15 mouse cellular contexts compared by ENCODE assay signal in the genomic region with DNA sequence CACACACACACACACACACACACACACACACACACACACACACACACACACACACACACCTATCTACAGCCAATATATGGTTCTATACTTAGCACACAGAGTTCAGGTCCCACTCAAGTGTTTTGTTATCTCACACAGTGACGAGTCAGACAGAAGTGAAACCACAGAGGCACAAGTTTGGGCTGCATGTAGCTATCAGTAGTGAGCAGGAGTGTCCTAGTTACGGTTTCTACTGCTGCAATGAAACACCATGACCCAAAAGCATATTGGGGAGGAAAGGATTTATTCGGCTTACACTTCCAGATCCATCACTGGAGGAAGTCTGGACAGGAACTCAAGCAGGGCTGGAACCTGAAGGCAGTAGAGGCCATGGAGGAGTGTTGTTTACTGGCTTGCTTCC. TPM values are rescaled to one million over a fixed set of nuclear protein-coding genes. Genes with fewer than 3 reads are reported as not detected.
DNase-seq lines count a peak whose midpoint lies in the region; ATAC-seq lines count a peak whose summit lies in the region.
"Had no signal": no experiment of that assay in that cellular context is flagged by ENCODE, and none has a peak within 500 bp of the region (broad histone marks: within the 10 kb centered on the region; RNA-seq: fewer than 3 reads in every experiment).

No protein-coding gene starts in this region.

- H3K4me3 ChIP-seq in heart, embryonic 14.5 days (ENCODE audit: control insufficient read depth in 1 of 2, insufficient read depth in 1 of 2, low read depth in 1 of 2, low read length in 2 of 2) = no peak overlapping the region
- H3K4me3 ChIP-seq in liver, embryonic 15.5 days (replicated peaks) = no peak overlapping the region
- H3K4me3 ChIP-seq: embryonic facial prominence, embryonic 13.5 days; midbrain, embryonic 12.5 days had no signal

- intact Hi-C loops in heart, postnatal 25 days (cut with DNase I) = no loop called here

- peaks cover 36% of the 10 kb centered on the region for H3K36me3 ChIP-seq in heart, embryonic 14.5 days (ENCODE audit: control insufficient read depth, insufficient read depth, low read length)
- H3K36me3 ChIP-seq in liver, embryonic 15.5 days (replicated peaks) = 0 out of 2 replicates have a peak, but pooled peaks cover 3% of the 10 kb centered on the region

- no peak for DNase-seq in heart, postnatal 25 days (ENCODE audit: low spot score)
- no peak for DNase-seq in adrenal gland, postnatal 14 days
- DNase-seq in c-Kit-positive CD71-positive TER-119-positive erythroid progenitor cells, embryonic 14.5 days (ENCODE audit: low spot score) = no peak
- no peak for DNase-seq in lung, postnatal 10 days
- DNase-seq: cerebellum, adult 11 months; gastrocnemius, postnatal 14 days; kidney, postnatal 14 days; lung, postnatal 14 days had no signal

- H3K4me2 ChIP-seq in heart, embryonic 14.5 days (ENCODE audit: low read length) = 0 out of 2 replicates have a peak overlapping the region, but pooled peaks have one; percentile 6
- H3K4me2 ChIP-seq in liver, embryonic 15.5 days = no peak overlapping the region
- H3K4me2 ChIP-seq: embryonic facial prominence, embryonic 13.5 days; hindbrain, embryonic 14.5 days; midbrain, embryonic 12.5 days had no signal

- H3K27me3 ChIP-seq in heart, embryonic 14.5 days (ENCODE audit: control insufficient read depth, insufficient read depth, low read length) = no peaks in the 10 kb centered on the region
- no peaks in the 10 kb centered on the region for H3K27me3 ChIP-seq in liver, embryonic 15.5 days
- H3K27me3 ChIP-seq: embryonic facial prominence, embryonic 13.5 days; midbrain, embryonic 12.5 days had no signal

- H3K27ac ChIP-seq in heart, embryonic 14.5 days (replicated peaks in 1 of 2; ENCODE audit: control insufficient read depth in 1 of 2, insufficient read depth in 1 of 2, low read depth in 2 of 2, low read length in 2 of 2) = 0 out of 4 replicates have a peak overlapping the region, but pooled peaks have one; percentile 1 to 45
- H3K27ac ChIP-seq in liver, embryonic 15.5 days (replicated peaks) = no peak overlapping the region
- H3K27ac ChIP-seq: embryonic facial prominence, embryonic 13.5 days; hindbrain, embryonic 14.5 days; midbrain, embryonic 12.5 days had no signal

- no peaks in the 10 kb centered on the region for H3K9me3 ChIP-seq in heart, embryonic 14.5 days (ENCODE audit: control insufficient read depth, low read length)
- no peaks in the 10 kb centered on the region for H3K9me3 ChIP-seq in liver, embryonic 15.5 days (replicated peaks)
- H3K9me3 ChIP-seq: embryonic facial prominence, embryonic 13.5 days; midbrain, embryonic 12.5 days had no signal

- no peak overlapping the region for H3K9ac ChIP-seq in heart, embryonic 14.5 days (ENCODE audit: low read length)
- no peak overlapping the region for H3K9ac ChIP-seq in liver, embryonic 15.5 days
- H3K9ac ChIP-seq: embryonic facial prominence, embryonic 13.5 days; hindbrain, embryonic 14.5 days; midbrain, embryonic 12.5 days had no signal

- WGBS in heart, embryonic 14.5 days = 36% methylated on average over 3 of the region's 3 CpGs
- 13% methylated on average over 3 of the region's 3 CpGs for WGBS in liver, embryonic 15.5 days (ENCODE audit: insufficient replicate concordance)

- H3K4me1 ChIP-seq in heart, embryonic 14.5 days (ENCODE audit: control insufficient read depth in 2 of 2, insufficient read depth in 2 of 2, low read length in 2 of 2) = peaks cover 10 to 43% of the 10 kb centered on the region in 2 experiments
- H3K4me1 ChIP-seq in liver, embryonic 15.5 days (replicated peaks) = peaks cover 25% of the 10 kb centered on the region
- H3K4me1 ChIP-seq: embryonic facial prominence, embryonic 13.5 days; midbrain, embryonic 12.5 days had no signal

- no peak for ATAC-seq in heart, embryonic 14.5 days (ENCODE audit: insufficient number of reproducible peaks, insufficient read depth, low FRiP score, low read depth)
- ATAC-seq in common myeloid progenitor, adult 5-6 weeks (replicated peaks; ENCODE audit: low read depth, poor library complexity, severe bottlenecking) = peak; percentile 95
- ATAC-seq in liver, embryonic 15.5 days (ENCODE audit: insufficient read depth) = peak; percentile 60; the same call in 1 of the 2 replicates
- ATAC-seq: intestine, embryonic 16.5 days had no signal

RNA-seq across cellular contexts. Expression of gene A930033H14Rik, which starts 9.1 kb away (rescaled TPM):
- 2.4 and 2.6 TPM in 2 replicates for polyA plus RNA-seq in heart, embryonic 14.5 days (2014; fragmentation: Nextera tagmentation; extraction: Ambion mirVana)
- total RNA-seq in heart, postnatal 25 days (2021) = 1 to 10 TPM in 1 of 2 experiments, under 1 TPM in 1; 0.92 to 1.8 TPM
- 1.3 and 4.2 TPM in 2 replicates for total RNA-seq in common myeloid progenitor, adult 5-6 weeks (2017)
- polyA plus RNA-seq in liver, embryonic 15.5 days (2015; fragmentation: Nextera tagmentation; extraction: Ambion mirVana) = 0.33 and 0.47 TPM in 2 replicates
- total RNA-seq in adrenal gland, postnatal 14 days (2021) = 2.4 and 3.7 TPM in 2 replicates
